Mouse (Mus musculus) heart, adult 2 months (tissue): ENCODE results near the gene Sh3tc1.

Source experiments
- CTCF ChIP-seq: fragments of 200-600 bp; IDR thresholded peaks from 2 replicates; pipeline ENCODE4 v1.8.1; 2022; ENCODE audit warnings: antibody characterized with exemption, mild to moderate bottlenecking, moderate library complexity
- EP300 ChIP-seq: fragments of 200-500 bp; IDR thresholded peaks from 2 replicates; pipeline ENCODE4 v1.6.1; 2011; ENCODE audit warnings: low read depth, low read length, control low read depth; ENCODE audit not compliant: insufficient read depth
- POLR2A ChIP-seq: fragments of 200-500 bp; IDR thresholded peaks from 2 replicates; pipeline ENCODE4 v1.6.1; 2011; ENCODE audit warnings: mild to moderate bottlenecking, low read depth, low read length, control low read depth; ENCODE audit not compliant: insufficient read depth

- TF ChIP-seq CTCF (no peak), EP300 (no peak), POLR2A (no peak)
Observed at GRCm38 (mm10) chr5:35676964-35677363, 62.8 kb downstream of the Sh3tc1 start.
